Mouse (Mus musculus) limb, embryonic 14.5 days (tissue): Measurements from ENCODE around the gene Dgat2. TPM values are rescaled to one million over a fixed set of nuclear protein-coding genes. Genes with fewer than 3 reads are reported as not detected.

Source experiments
- ATAC-seq: fragments of 200-750 bp; cut with Nextera tagmentation; 2 replicates; pipeline ENCODE4 v1.8.0; 2017; ENCODE audit warnings: low read depth, moderate number of reproducible peaks, moderate TSS enrichment; ENCODE audit not compliant: low FRiP score
- DNase-seq: peaks from one replicate; pipeline ENCODE4 v3.0.0-alpha.2; 2015; ENCODE audit warnings: low spot score
- H3K27ac ChIP-seq: fragments of 300-500 bp; sonication (generic); replicated peaks from 2 replicates; pipeline ENCODE4 v1.5.1; 2014; ENCODE audit warnings: low read depth, mild to moderate bottlenecking, low read length, moderate library complexity, mixed read lengths
- H3K27me3 ChIP-seq: fragments of 300-500 bp; sonication (generic); 2 replicates; pipeline ENCODE4 v1.6.1; 2014; ENCODE audit warnings: low read length, mixed read lengths; ENCODE audit not compliant: control insufficient read depth, insufficient read depth
- H3K36me3 ChIP-seq: fragments of 300-500 bp; sonication (generic); 2 replicates; pipeline ENCODE4 v1.6.1; 2014; ENCODE audit warnings: mild to moderate bottlenecking, low read length, moderate library complexity, mixed read lengths; ENCODE audit not compliant: control insufficient read depth, insufficient read depth
- H3K4me1 ChIP-seq: fragments of 300-500 bp; sonication (generic); 2 replicates; pipeline ENCODE4 v1.6.1; 2014; ENCODE audit warnings: antibody characterized with exemption, low read length, mixed read lengths; ENCODE audit not compliant: control insufficient read depth, insufficient read depth
- H3K4me2 ChIP-seq: fragments of 300-500 bp; sonication (generic); replicated peaks from 2 replicates; pipeline ENCODE4 v1.6.1; 2014; ENCODE audit warnings: low read depth, mild to moderate bottlenecking, low read length, moderate library complexity; ENCODE audit not compliant: severe bottlenecking
- H3K4me3 ChIP-seq: fragments of 300-500 bp; sonication (generic); replicated peaks from 2 replicates; pipeline ENCODE4 v1.5.1; 2014; ENCODE audit warnings: low read length
- H3K9ac ChIP-seq: fragments of 300-500 bp; sonication (generic); 2 replicates; pipeline ENCODE4 v1.6.1; 2014; ENCODE audit warnings: mild to moderate bottlenecking, low read depth, low read length, moderate library complexity; ENCODE audit not compliant: severe bottlenecking
- H3K9me3 ChIP-seq: fragments of 300-500 bp; sonication (generic); 2 replicates; pipeline ENCODE4 v1.6.1; 2016; ENCODE audit warnings: low read length; ENCODE audit not compliant: control insufficient read depth
- POLR2A ChIP-seq: fragments of 200-500 bp; IDR thresholded peaks from 2 replicates; pipeline ENCODE4 v1.8.0; 2012; ENCODE audit warnings: inconsistent platforms, mild to moderate bottlenecking, moderate library complexity, borderline replicate concordance; ENCODE audit not compliant: insufficient read depth, insufficient read length; ENCODE audit errors: extremely low read depth
- WGBS: fragments of 180-500 bp; shearing (Covaris S2); extraction: QIAGEN DNeasy Blood & Tissue Kit; methylation state at CpG from one replicate; pipeline ENCODE4 v1.1.7; 2014; 5-methylcytosine and 5-hydroxymethylcytosine counted together
- polyA plus RNA-seq, 2 experiments: library from polyadenylated mRNA; depleted of rRNA in 1 of 2; stranded (reverse) in 1 of 2; unstranded in 1 of 2; fragments of >200 nt; fragmentation: Nextera tagmentation in 1 of 2; extraction: Ambion mirVana in 1 of 2; gene quantifications; 2 replicates each; pipeline versions ENCODE4 v1.2.1 to v1.2.3; 2012 to 2014

Dgat2 gene
- polyA plus RNA-seq, 2 experiments, result 23.5 to 42.3 TPM

DNA sequence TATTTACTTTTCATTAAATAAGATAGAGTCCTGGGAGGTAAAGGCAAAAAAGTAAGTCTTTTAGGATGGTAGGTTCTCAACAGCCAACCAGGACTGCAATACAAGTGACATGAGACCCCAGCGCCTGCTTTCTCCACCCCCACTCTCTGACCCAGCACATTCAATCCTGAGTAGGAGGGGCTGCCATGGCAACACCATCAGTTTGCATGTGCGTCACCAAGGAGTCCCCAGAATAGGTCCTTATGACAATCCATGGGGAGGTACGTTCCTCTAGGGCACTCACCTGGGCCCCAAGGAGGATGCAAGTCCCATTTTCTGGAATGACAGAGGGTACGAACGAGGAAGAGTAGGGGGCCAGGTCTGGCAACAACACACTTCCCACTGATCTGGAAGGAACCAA lies 5.1 kb downstream of the Dgat2 start:
- Histone ChIP-seq H3K27me3 (no peaks in the 10 kb centered on the region), H3K4me2 (no peak overlapping the region), H3K36me3 (no peaks in the 10 kb centered on the region), H3K4me3 (no peak overlapping the region), H3K9me3 (no peaks in the 10 kb centered on the region), H3K4me1 (peaks cover 3% of the 10 kb centered on the region; the same call in 1 of the 2 replicates), H3K9ac (no peak overlapping the region), H3K27ac (no peak overlapping the region)
- TF ChIP-seq POLR2A, result no peak
- 82% methylated on average over 5 of the region's 5 CpGs for WGBS
- DNase-seq, result no peak
- no peak for ATAC-seq

DNA sequence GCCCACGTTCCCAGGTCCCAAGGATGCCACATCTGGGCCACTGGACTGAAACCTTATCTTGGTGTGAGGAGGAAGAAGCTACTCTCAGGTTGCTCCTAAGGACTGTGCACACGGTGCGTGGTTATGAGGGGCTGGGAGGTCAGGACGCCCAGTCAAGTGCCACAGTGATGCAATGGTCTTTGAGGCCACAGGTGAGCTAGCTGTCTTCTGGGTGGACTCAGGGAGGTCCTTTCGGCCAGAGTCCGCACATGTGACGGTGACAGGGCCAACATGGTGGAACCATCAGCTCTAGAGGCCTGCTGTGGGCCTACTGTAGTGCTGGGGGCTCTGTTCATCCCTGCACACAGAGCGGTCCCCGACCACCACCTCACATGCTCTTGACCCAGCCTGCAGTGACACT lies 6.9 kb downstream of the Dgat2 start:
- DNase-seq, result no peak
- peaks cover 3% of the 10 kb centered on the region; the same call in 1 of the 2 replicates for H3K4me1 ChIP-seq
- H3K27ac ChIP-seq, result no peak overlapping the region
- H3K9me3 ChIP-seq, result no peaks in the 10 kb centered on the region
- WGBS, result 85% methylated on average over 9 of the region's 9 CpGs
- no peak for TF ChIP-seq POLR2A
- no peak for ATAC-seq
- H3K36me3 ChIP-seq, result no peaks in the 10 kb centered on the region
- H3K27me3 ChIP-seq, result no peaks in the 10 kb centered on the region
- no peak overlapping the region for H3K9ac ChIP-seq
- H3K4me3 ChIP-seq, result no peak overlapping the region
- no peak overlapping the region for H3K4me2 ChIP-seq

DNA sequence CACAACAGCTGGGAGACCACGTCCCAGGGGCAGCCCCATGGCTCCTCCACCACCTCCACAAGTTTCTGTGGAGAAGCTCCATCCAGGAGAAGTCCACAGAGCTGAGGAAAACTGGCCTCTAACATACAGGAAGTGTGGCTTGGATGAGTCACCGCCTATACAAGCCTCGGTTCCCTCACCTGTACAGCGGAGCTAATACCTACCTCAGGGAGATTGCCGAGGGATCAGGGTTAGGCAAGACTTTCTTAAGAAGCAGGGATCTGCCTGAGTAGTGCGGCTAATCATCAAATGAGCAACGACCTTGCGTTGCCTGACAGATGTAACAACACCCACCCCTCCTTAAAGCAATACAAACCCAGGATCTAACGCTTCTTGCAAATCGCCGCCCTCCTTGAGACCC lies 7.4 kb downstream of the Dgat2 start:
- no peak for DNase-seq
- no peak for TF ChIP-seq POLR2A
- Histone ChIP-seq H3K9ac (no peak overlapping the region), H3K9me3 (no peaks in the 10 kb centered on the region), H3K27ac (no peak overlapping the region), H3K36me3 (no peaks in the 10 kb centered on the region), H3K4me3 (no peak overlapping the region), H3K4me2 (no peak overlapping the region), H3K27me3 (no peaks in the 10 kb centered on the region), H3K4me1 (peaks cover 3% of the 10 kb centered on the region; the same call in 1 of the 2 replicates)
- no peak for ATAC-seq
- WGBS, result 73% methylated on average over 11 of the region's 11 CpGs

DNA sequence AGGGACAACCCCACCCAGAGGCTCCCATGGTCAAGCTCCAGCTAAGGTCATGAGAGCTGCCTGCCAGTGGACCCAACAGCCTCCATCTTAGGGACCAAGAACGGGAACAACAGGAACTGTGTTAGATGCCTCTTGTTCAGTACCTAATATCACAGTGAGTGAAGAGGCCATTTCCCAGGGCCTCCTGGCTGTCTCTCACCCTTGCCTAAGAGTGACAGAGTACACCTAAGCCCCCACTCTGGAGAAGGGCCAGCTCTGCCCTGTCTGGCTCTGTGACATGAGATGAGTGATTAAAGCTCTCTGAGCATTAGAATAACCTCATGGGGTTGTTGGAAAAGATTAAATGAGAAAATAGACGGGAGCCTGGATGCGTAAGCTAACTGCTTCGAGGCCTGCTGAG lies 8.5 kb downstream of the Dgat2 start:
- ATAC-seq, result no peak
- no peak for DNase-seq
- H3K27me3 ChIP-seq, result no peaks in the 10 kb centered on the region
- H3K9ac ChIP-seq, result no peak overlapping the region
- no peak for TF ChIP-seq POLR2A
- H3K4me3 ChIP-seq, result no peak overlapping the region
- 83% methylated on average over 4 of the region's 4 CpGs for WGBS
- peaks cover 3% of the 10 kb centered on the region; the same call in 1 of the 2 replicates for H3K4me1 ChIP-seq
- H3K27ac ChIP-seq, result no peak overlapping the region
- no peaks in the 10 kb centered on the region for H3K36me3 ChIP-seq
- no peaks in the 10 kb centered on the region for H3K9me3 ChIP-seq
- H3K4me2 ChIP-seq, result no peak overlapping the region

DNA sequence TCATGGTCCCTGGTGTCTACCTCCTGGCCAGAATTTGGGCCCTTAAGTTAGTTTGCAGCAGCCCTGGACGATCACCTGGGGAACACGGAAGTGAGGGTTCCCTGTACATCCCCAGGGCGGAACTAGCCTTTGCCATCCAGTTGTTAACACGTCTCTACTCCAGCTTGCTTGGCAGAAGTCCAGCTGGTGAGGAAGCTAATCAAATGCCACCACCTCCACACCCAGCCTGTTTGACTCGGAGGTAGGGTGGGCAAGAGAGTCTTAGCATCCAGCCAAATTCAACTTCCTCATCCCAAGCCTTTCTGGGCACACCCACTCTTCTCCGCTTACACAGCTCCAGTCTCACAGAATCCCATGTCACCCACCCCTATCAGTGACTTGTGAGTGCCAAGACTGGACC lies 9.6 kb downstream of the Dgat2 start:
- Histone ChIP-seq H3K4me1 (peaks cover 3% of the 10 kb centered on the region; the same call in 1 of the 2 replicates), H3K4me3 (no peak overlapping the region), H3K9me3 (no peaks in the 10 kb centered on the region), H3K36me3 (no peaks in the 10 kb centered on the region), H3K27ac (no peak overlapping the region), H3K9ac (no peak overlapping the region), H3K4me2 (no peak overlapping the region), H3K27me3 (no peaks in the 10 kb centered on the region)
- DNase-seq (no peak), ATAC-seq (no peak)
- TF ChIP-seq POLR2A, result no peak
- WGBS, result 60% methylated on average over 6 of the region's 6 CpGs
